Mouse (Mus musculus): ENCODE data around the gene Slc25a47. TPM values are rescaled to one million over a fixed set of nuclear protein-coding genes. Genes with fewer than 3 reads are reported as not detected.
"Not testable (repeated sequence)": the region's sequence is repeated elsewhere in the genome, so short reads cannot be mapped to it uniquely, and the experiment has no call there.

Gene Slc25a47
- polyA plus RNA-seq, 1 experiment from 2014 or later, result 4.3 TPM

DNA sequence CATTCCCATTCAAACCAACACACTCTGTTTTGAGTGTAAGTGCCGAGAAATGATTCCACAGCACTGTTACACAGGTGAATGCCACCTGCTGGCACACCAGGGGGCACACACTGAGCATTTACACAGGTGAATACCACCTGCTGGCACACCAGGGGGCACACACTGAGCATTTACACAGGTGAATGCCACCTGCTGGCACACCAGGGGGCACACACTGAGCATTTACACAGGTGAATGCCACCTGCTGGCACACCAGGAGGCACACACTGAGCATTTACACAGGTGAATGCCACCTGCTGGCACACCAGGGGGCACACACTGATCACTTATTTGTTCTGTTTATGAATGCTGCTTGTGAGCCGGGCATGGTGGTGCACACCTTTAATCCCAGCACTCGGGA is 12.2 kb downstream of the Slc25a47 start:
- WGBS, result 87% methylated on average over 3 of the region's 3 CpGs
- H3K4me3 ChIP-seq (ENCODE audit: low read depth, low read length); H3K27ac ChIP-seq (replicated peaks); H3K27me3 ChIP-seq (ENCODE audit: control insufficient read depth, insufficient read depth, low read length); H3K9me3 ChIP-seq (ENCODE audit: control insufficient read depth, low read length); ATAC-seq (ENCODE audit: low FRiP score, low TSS enrichment); H3K36me3 ChIP-seq (ENCODE audit: control insufficient read depth, insufficient read depth, low read length); DNase-seq (ENCODE audit: low spot score); H3K4me1 ChIP-seq (replicated peaks; ENCODE audit: control insufficient read depth, insufficient read depth); H3K4me2 ChIP-seq (replicated peaks; ENCODE audit: low read depth); H3K9ac ChIP-seq (ENCODE audit: low read length): not testable (repeated sequence)
- peak; percentile 63 for TF ChIP-seq CTCF (IDR thresholded peaks at IDR 0.05; ENCODE audit: low read depth)

DNA sequence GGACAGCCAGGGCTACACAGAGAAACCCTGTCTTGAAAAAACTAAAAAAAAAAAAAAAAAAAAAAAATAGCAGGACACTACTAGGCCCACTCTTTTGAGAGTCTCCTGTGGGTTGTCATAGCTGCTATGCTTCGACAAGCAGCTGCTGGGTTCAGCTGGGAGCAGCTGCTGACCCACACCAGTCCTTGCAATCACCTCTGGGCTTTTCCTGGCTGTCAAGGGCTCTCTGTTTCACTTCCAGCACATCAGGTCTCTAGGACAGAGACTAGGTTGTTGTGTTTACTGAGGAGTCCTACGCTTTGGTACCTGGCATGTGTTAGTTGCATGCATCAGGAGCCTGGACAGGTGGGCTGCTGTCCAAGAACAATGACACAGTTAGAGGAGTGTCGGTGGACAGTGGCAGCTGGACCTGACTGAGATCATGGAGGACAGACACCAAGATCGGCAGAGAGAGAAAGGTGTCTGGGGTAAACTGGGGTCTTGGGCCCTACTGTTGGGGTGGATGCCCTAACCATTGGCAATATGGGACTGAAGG is 13.7 kb downstream of the Slc25a47 start:
- DNase-seq (ENCODE audit: low spot score), result no peak
- WGBS, result 68% methylated on average over 4 of the region's 4 CpGs
- TF ChIP-seq EP300 (optimal IDR thresholded peaks at IDR 0.05) (no peak), CTCF (IDR thresholded peaks at IDR 0.05; ENCODE audit: low read depth) (no peak)
- no peaks in the 10 kb centered on the region for H3K27me3 ChIP-seq (ENCODE audit: control insufficient read depth, insufficient read depth, low read length)
- H3K4me2 ChIP-seq (replicated peaks; ENCODE audit: low read depth), result no peak overlapping the region
- no peaks in the 10 kb centered on the region for H3K9me3 ChIP-seq (ENCODE audit: control insufficient read depth, low read length)
- no peak for ATAC-seq (ENCODE audit: low FRiP score, low TSS enrichment)
- H3K36me3 ChIP-seq (ENCODE audit: control insufficient read depth, insufficient read depth, low read length), result peaks cover 8% of the 10 kb centered on the region; the same call in 1 of the 2 replicates
- no peak overlapping the region for H3K27ac ChIP-seq (replicated peaks)
- no peaks in the 10 kb centered on the region for H3K4me1 ChIP-seq (replicated peaks; ENCODE audit: control insufficient read depth, insufficient read depth)
- no peak overlapping the region for H3K9ac ChIP-seq (ENCODE audit: low read length)
- H3K4me3 ChIP-seq (ENCODE audit: low read depth, low read length), result no peak overlapping the region

DNA sequence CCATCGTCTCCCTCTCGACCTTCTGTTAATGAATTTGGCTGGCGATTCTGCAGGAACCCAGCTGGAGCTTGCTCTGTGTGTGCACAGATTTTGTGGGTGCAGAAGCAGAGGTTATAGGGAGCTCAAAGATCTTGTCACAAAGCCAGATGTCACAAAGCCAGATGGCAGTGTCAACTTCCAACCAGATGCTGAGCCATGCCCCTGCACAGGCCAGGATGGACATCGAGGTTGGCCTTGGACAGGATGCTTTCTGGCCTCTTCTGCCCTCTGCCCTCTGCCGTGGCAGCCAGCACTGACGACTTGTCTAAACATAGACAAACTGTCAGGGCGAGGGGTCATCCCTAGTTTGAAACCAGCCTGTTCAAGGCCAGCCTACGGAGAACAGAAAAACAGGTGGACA is 14.3 kb downstream of the Slc25a47 start:
- no peak overlapping the region for H3K4me3 ChIP-seq (ENCODE audit: low read depth, low read length)
- WGBS, result 35% methylated on average over 8 of the region's 8 CpGs
- no peaks in the 10 kb centered on the region for H3K27me3 ChIP-seq (ENCODE audit: control insufficient read depth, insufficient read depth, low read length)
- H3K4me1 ChIP-seq (replicated peaks; ENCODE audit: control insufficient read depth, insufficient read depth), result no peaks in the 10 kb centered on the region
- no peak overlapping the region for H3K27ac ChIP-seq (replicated peaks)
- H3K4me2 ChIP-seq (replicated peaks; ENCODE audit: low read depth), result no peak overlapping the region
- TF ChIP-seq EP300 (optimal IDR thresholded peaks at IDR 0.05), result no peak
- TF ChIP-seq CTCF (IDR thresholded peaks at IDR 0.05; ENCODE audit: low read depth), result no peak
- DNase-seq (ENCODE audit: low spot score), result no peak
- no peaks in the 10 kb centered on the region for H3K9me3 ChIP-seq (ENCODE audit: control insufficient read depth, low read length)
- peaks cover 4% of the 10 kb centered on the region; the same call in 1 of the 2 replicates for H3K36me3 ChIP-seq (ENCODE audit: control insufficient read depth, insufficient read depth, low read length)
- ATAC-seq (ENCODE audit: low FRiP score, low TSS enrichment), result 0 out of 2 replicates have a peak, but pooled peaks have one; percentile 17
- H3K9ac ChIP-seq (ENCODE audit: low read length), result no peak overlapping the region

DNA sequence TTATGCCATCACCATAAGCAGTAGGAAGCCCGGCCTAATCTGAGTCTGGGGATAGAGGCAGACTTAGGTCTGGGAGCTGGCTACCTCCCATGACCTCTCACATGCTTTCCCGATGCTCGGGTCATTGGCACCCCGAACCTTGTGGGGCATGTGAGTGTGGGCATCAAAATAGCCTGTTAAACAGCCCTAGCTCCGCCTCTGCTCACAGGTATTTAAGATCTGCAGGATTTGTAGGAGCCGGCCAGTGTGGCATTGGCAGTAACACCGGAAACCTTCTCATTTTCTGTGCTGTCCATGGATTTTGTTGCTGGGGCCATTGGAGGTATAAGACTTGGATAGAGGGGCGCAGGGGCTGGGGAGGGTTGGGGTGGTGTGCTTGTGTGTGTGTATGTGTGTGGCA is 15.0 kb downstream of the Slc25a47 start:
- DNase-seq (ENCODE audit: low spot score) (no peak), ATAC-seq (ENCODE audit: low FRiP score, low TSS enrichment) (no peak)
- 79% methylated on average over 8 of the region's 8 CpGs for WGBS
- Histone ChIP-seq H3K36me3 (ENCODE audit: control insufficient read depth, insufficient read depth, low read length) (no peaks in the 10 kb centered on the region), H3K9me3 (ENCODE audit: control insufficient read depth, low read length) (no peaks in the 10 kb centered on the region), H3K4me2 (replicated peaks; ENCODE audit: low read depth) (no peak overlapping the region), H3K27ac (replicated peaks) (no peak overlapping the region), H3K4me1 (replicated peaks; ENCODE audit: control insufficient read depth, insufficient read depth) (no peaks in the 10 kb centered on the region), H3K4me3 (ENCODE audit: low read depth, low read length) (no peak overlapping the region), H3K9ac (ENCODE audit: low read length) (no peak overlapping the region), H3K27me3 (ENCODE audit: control insufficient read depth, insufficient read depth, low read length) (no peaks in the 10 kb centered on the region)
- no peak for TF ChIP-seq CTCF (IDR thresholded peaks at IDR 0.05; ENCODE audit: low read depth)
- no peak for TF ChIP-seq EP300 (optimal IDR thresholded peaks at IDR 0.05)

DNA sequence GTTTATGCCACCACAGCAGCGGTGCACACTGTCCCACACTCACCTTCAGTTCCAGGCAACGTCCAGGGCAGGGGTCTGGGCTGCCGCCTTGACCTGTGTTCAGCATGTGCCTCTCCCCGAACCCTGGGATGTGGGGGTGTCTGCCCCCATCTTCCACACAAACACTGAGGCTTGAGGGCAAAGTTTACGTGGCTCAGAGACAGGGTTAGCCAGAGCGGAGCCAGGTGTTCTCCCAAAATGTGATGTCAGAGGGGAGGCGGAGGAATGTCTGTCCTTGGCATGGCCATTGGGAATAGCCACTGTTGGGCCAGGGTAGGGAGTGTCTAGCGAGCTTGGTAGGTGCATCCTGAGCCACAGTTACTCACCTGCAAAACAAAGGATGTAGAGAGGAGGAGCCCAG is 17.0 kb downstream of the Slc25a47 start:
- H3K4me1 ChIP-seq (replicated peaks; ENCODE audit: control insufficient read depth, insufficient read depth), result no peaks in the 10 kb centered on the region
- DNase-seq (ENCODE audit: low spot score) (no peak), ATAC-seq (ENCODE audit: low FRiP score, low TSS enrichment) (no peak)
- H3K27me3 ChIP-seq (ENCODE audit: control insufficient read depth, insufficient read depth, low read length), result no peaks in the 10 kb centered on the region
- H3K9me3 ChIP-seq (ENCODE audit: control insufficient read depth, low read length), result no peaks in the 10 kb centered on the region
- WGBS, result 89% methylated on average over 8 of the region's 8 CpGs
- H3K36me3 ChIP-seq (ENCODE audit: control insufficient read depth, insufficient read depth, low read length), result no peaks in the 10 kb centered on the region
- no peak overlapping the region for H3K4me2 ChIP-seq (replicated peaks; ENCODE audit: low read depth)
- no peak overlapping the region for H3K9ac ChIP-seq (ENCODE audit: low read length)
- H3K27ac ChIP-seq (replicated peaks), result no peak overlapping the region
- TF ChIP-seq CTCF (IDR thresholded peaks at IDR 0.05; ENCODE audit: low read depth) (no peak), EP300 (optimal IDR thresholded peaks at IDR 0.05) (no peak)
- H3K4me3 ChIP-seq (ENCODE audit: low read depth, low read length), result no peak overlapping the region

DNA sequence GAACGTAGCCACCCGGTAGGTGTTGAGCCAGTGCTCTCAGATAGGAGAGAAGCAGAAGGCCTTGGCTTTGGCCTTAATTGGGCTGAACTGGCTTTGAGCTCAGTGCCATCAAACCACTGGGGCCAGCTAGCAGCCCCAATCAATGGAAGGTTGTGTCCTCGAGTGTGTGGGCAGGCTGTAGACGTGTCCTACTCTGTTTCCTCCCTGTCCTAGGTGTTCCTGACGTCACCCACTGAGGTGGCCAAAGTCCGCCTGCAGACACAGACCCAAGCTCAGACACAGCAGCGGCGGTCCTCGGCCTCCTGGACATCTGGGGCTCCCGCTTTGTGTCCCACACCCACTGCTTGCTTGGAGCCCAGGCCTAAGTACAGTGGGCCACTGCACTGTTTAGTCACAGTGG is 19.2 kb downstream of the Slc25a47 start:
- H3K9ac ChIP-seq (ENCODE audit: low read length), result no peak overlapping the region
- no peak overlapping the region for H3K4me2 ChIP-seq (replicated peaks; ENCODE audit: low read depth)
- no peak overlapping the region for H3K4me3 ChIP-seq (ENCODE audit: low read depth, low read length)
- H3K27me3 ChIP-seq (ENCODE audit: control insufficient read depth, insufficient read depth, low read length), result no peaks in the 10 kb centered on the region
- DNase-seq (ENCODE audit: low spot score) (peak; percentile 48), ATAC-seq (ENCODE audit: low FRiP score, low TSS enrichment) (peak; percentile 43)
- no peaks in the 10 kb centered on the region for H3K4me1 ChIP-seq (replicated peaks; ENCODE audit: control insufficient read depth, insufficient read depth)
- 82% methylated on average over 10 of the region's 10 CpGs for WGBS
- no peaks in the 10 kb centered on the region for H3K9me3 ChIP-seq (ENCODE audit: control insufficient read depth, low read length)
- TF ChIP-seq CTCF (IDR thresholded peaks at IDR 0.05; ENCODE audit: low read depth), result no peak
- TF ChIP-seq EP300 (optimal IDR thresholded peaks at IDR 0.05), result no peak
- no peaks in the 10 kb centered on the region for H3K36me3 ChIP-seq (ENCODE audit: control insufficient read depth, insufficient read depth, low read length)
- no peak overlapping the region for H3K27ac ChIP-seq (replicated peaks)
